Mouse (Mus musculus) left cerebral cortex, adult 9 months (tissue): ENCODE results near the gene Gnb1.
"Not testable (repeated sequence)": the region's sequence is repeated elsewhere in the genome, so short reads cannot be mapped to it uniquely, and the experiment has no call there.

Experiments used
- DNase-seq, 2 experiments: peaks; one replicate each; pipeline ENCODE4 v3.0.0; 2022; ENCODE audit warnings: low spot score in 2 of 2

Gnb1 gene

GRCm38 (mm10) chr4:155490990-155491504, at the start of gene Gnb1:
Gnb1 (plus strand) TSS chr4:155491361.
- peak; percentile 62 to 90 for DNase-seq

- no peak for DNase-seq
Observed at GRCm38 (mm10) chr4:155442808-155443207, 48.4 kb upstream of the Gnb1 start.

GRCm38 (mm10) chr4:155451597-155451996, 39.6 kb upstream of the Gnb1 start:
- no peak for DNase-seq

- no peak for DNase-seq
Observed at GRCm38 (mm10) chr4:155458575-155458974, 32.6 kb upstream of the Gnb1 start.

- DNase-seq: no peak
Observed at GRCm38 (mm10) chr4:155463050-155463449, 28.1 kb upstream of the Gnb1 start.

GRCm38 (mm10) chr4:155463611-155464010, 27.6 kb upstream of the Gnb1 start:
- DNase-seq: no peak

GRCm38 (mm10) chr4:155464061-155464460, 27.1 kb upstream of the Gnb1 start:
- DNase-seq: no peak

GRCm38 (mm10) chr4:155465607-155466006, 25.6 kb upstream of the Gnb1 start:
- no peak for DNase-seq

- DNase-seq: no peak
Observed at GRCm38 (mm10) chr4:155466080-155466479, 25.1 kb upstream of the Gnb1 start.

- DNase-seq: no peak
Observed at GRCm38 (mm10) chr4:155467237-155468010, 23.7 kb upstream of the Gnb1 start.

GRCm38 (mm10) chr4:155468952-155469351, 22.2 kb upstream of the Gnb1 start, which contains the start of gene Tmem52:
Tmem52 (plus strand) TSS chr4:155469114.
- DNase-seq: no peak

- no peak for DNase-seq
Observed at GRCm38 (mm10) chr4:155469590-155470262, 21.4 kb upstream of the Gnb1 start.

GRCm38 (mm10) chr4:155470263-155470953, 20.8 kb upstream of the Gnb1 start:
- DNase-seq: no peak

GRCm38 (mm10) chr4:155470997-155471396, 20.2 kb upstream of the Gnb1 start:
- no peak for DNase-seq

- DNase-seq: no peak
Observed at GRCm38 (mm10) chr4:155471406-155471805, 19.8 kb upstream of the Gnb1 start.

- no peak for DNase-seq
Observed at GRCm38 (mm10) chr4:155472716-155473290, 18.4 kb upstream of the Gnb1 start.

- DNase-seq: no peak
Observed at GRCm38 (mm10) chr4:155473319-155473718, 17.8 kb upstream of the Gnb1 start.

- not testable (repeated sequence) for DNase-seq
Observed at GRCm38 (mm10) chr4:155473796-155474195, 17.4 kb upstream of the Gnb1 start.

- peak in 1 of 2 experiments; percentile 74 for DNase-seq
Observed at GRCm38 (mm10) chr4:155481381-155482124, 9.6 kb upstream of the Gnb1 start.

GRCm38 (mm10) chr4:155482125-155482480, 9.1 kb upstream of the Gnb1 start:
- DNase-seq: no peak
